Mouse (Mus musculus) stomach, embryonic 15.5 days (tissue): ENCODE measurements around the gene Gxylt2. TPM values are rescaled to one million over a fixed set of nuclear protein-coding genes. Genes with fewer than 3 reads are reported as not detected.

Experiments
- ATAC-seq: fragments of 200-750 bp; cut with Nextera tagmentation; 2 replicates; pipeline ENCODE4 v1.8.0; 2017; ENCODE audit warnings: low read depth, moderate number of reproducible peaks, moderate TSS enrichment; ENCODE audit not compliant: insufficient read depth, low FRiP score
- H3K27ac ChIP-seq: fragments of 300-500 bp; sonication (generic); 2 replicates; pipeline ENCODE4 v1.5.1; 2015; ENCODE audit warnings: mild to moderate bottlenecking, inconsistent platforms
- H3K27me3 ChIP-seq: fragments of 300-500 bp; sonication (generic); replicated peaks from 2 replicates; pipeline ENCODE4 v1.6.1; 2015; ENCODE audit warnings: inconsistent platforms
- H3K36me3 ChIP-seq: fragments of 300-500 bp; sonication (generic); 2 replicates; pipeline ENCODE4 v1.6.1; 2015; ENCODE audit warnings: inconsistent platforms
- H3K4me1 ChIP-seq: fragments of 300-500 bp; sonication (generic); 2 replicates; pipeline ENCODE4 v1.6.1; 2015; ENCODE audit warnings: inconsistent platforms
- H3K4me2 ChIP-seq: fragments of 300-500 bp; sonication (generic); 2 replicates; pipeline ENCODE4 v1.6.1; 2015; ENCODE audit warnings: mild to moderate bottlenecking, inconsistent platforms
- H3K4me3 ChIP-seq: fragments of 300-500 bp; sonication (generic); replicated peaks from 2 replicates; pipeline ENCODE4 v1.5.1; 2015; ENCODE audit warnings: inconsistent platforms
- H3K9ac ChIP-seq: fragments of 300-500 bp; sonication (generic); 2 replicates; pipeline ENCODE4 v1.6.1; 2015; ENCODE audit warnings: inconsistent platforms
- H3K9me3 ChIP-seq: fragments of 300-500 bp; sonication (generic); 2 replicates; pipeline ENCODE4 v1.6.1; 2016; ENCODE audit warnings: inconsistent platforms
- WGBS: fragments of 180-500 bp; shearing (Covaris S2); methylation state at CpG from one replicate; pipeline ENCODE4 v1.1.7; 2015; 5-methylcytosine and 5-hydroxymethylcytosine counted together
- polyA plus RNA-seq: library from polyadenylated mRNA; unstranded; fragments of >200 nt; fragmentation: Nextera tagmentation; extraction: Ambion mirVana; gene quantifications from 2 replicates; pipeline ENCODE4 v1.2.1, GENCODE M21; 2015

The Gxylt2 gene
- polyA plus RNA-seq, 1 experiment from 2014 or later = 1.6 TPM

- no peak overlapping the region for H3K27ac ChIP-seq
- H3K9me3 ChIP-seq = no peaks in the 10 kb centered on the region
- peaks cover 9% of the 10 kb centered on the region for H3K4me1 ChIP-seq
- no peaks in the 10 kb centered on the region for H3K27me3 ChIP-seq
- 85% methylated on average over 6 of the region's 6 CpGs for WGBS
- H3K9ac ChIP-seq = no peak overlapping the region
- H3K4me3 ChIP-seq = no peak overlapping the region
- H3K4me2 ChIP-seq = no peak overlapping the region
- ATAC-seq = no peak
- peaks cover 8% of the 10 kb centered on the region for H3K36me3 ChIP-seq
Observed at GRCm38 (mm10) chr6:100831751-100832150, 127.2 kb downstream of the Gxylt2 start.

DNA sequence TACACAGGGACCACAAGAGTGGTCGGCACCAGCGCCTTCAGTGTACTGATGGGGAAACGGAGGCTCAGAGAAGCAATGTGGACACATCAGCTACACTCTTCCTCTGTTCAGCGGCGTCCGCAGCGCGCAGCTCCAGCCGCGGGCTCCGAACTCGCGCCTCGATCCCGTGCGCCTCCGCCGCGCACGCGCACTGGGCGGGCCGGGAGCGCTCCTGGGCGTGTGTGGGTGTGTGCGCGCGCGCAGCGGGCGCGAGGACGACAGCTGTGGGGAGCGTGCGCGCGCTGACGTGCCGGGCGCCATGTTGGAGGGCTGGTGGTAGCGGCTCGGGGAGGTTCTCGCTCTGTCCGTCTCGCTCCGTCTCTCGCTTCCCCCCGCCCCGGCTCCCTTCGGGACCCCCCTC, 128.8 kb downstream of the Gxylt2 start, which contains the start of gene Ppp4r2:
Ppp4r2 (plus strand) TSS at position 268 of the 400 bp plus-strand sequence.
- Histone ChIP-seq H3K27me3 (no peaks in the 10 kb centered on the region), H3K4me2 (peak within 1 kb of the TSS; percentile 56), H3K27ac (peak within 1 kb of the TSS; percentile 75), H3K9ac (peak within 1 kb of the TSS; percentile 67), H3K4me1 (peaks cover 14% of the 10 kb centered on the region), H3K4me3 (peak within 1 kb of the TSS; percentile 73), H3K36me3 (peaks cover 13% of the 10 kb centered on the region), H3K9me3 (no peaks in the 10 kb centered on the region)
- ATAC-seq = peak; percentile 97
- WGBS = under 1% methylated on average over 43 of the region's 50 CpGs

- H3K4me1 ChIP-seq = peaks cover 15% of the 10 kb centered on the region
- peak overlapping the region; percentile 73 for H3K4me3 ChIP-seq
- under 1% methylated on average over 46 of the region's 72 CpGs for WGBS
- peak; percentile 80 for ATAC-seq
- peak overlapping the region; percentile 56 for H3K4me2 ChIP-seq
- H3K9ac ChIP-seq = peak overlapping the region; percentile 67
- H3K27ac ChIP-seq = peak overlapping the region; percentile 75
- peaks cover 15% of the 10 kb centered on the region for H3K36me3 ChIP-seq
- H3K9me3 ChIP-seq = no peaks in the 10 kb centered on the region
- no peaks in the 10 kb centered on the region for H3K27me3 ChIP-seq
Observed at GRCm38 (mm10) chr6:100833811-100834481, 129.4 kb downstream of the Gxylt2 start.

- Histone ChIP-seq H3K4me1 (peaks cover 15% of the 10 kb centered on the region), H3K27ac (peak overlapping the region; percentile 75; the same call in 1 of the 2 replicates), H3K4me2 (peak overlapping the region; percentile 56), H3K9ac (peak overlapping the region; percentile 67; the same call in 1 of the 2 replicates), H3K36me3 (peaks cover 19% of the 10 kb centered on the region), H3K4me3 (peak overlapping the region; percentile 73), H3K9me3 (no peaks in the 10 kb centered on the region), H3K27me3 (no peaks in the 10 kb centered on the region)
- WGBS = 23% methylated on average over 9 of the region's 9 CpGs
- no peak for ATAC-seq
Observed at GRCm38 (mm10) chr6:100834489-100835160, 130.1 kb downstream of the Gxylt2 start.

GRCm38 (mm10) chr6:100845058-100845457, 140.5 kb downstream of the Gxylt2 start:
- no peak overlapping the region for H3K4me3 ChIP-seq
- peaks cover 12% of the 10 kb centered on the region for H3K36me3 ChIP-seq
- 95% methylated on average over 4 of the region's 4 CpGs for WGBS
- 0 out of 2 replicates have a peak, but pooled peaks cover 2% of the 10 kb centered on the region for H3K4me1 ChIP-seq
- H3K4me2 ChIP-seq = no peak overlapping the region
- no peaks in the 10 kb centered on the region for H3K9me3 ChIP-seq
- no peaks in the 10 kb centered on the region for H3K27me3 ChIP-seq
- H3K9ac ChIP-seq = no peak overlapping the region
- no peak for ATAC-seq
- H3K27ac ChIP-seq = no peak overlapping the region

DNA sequence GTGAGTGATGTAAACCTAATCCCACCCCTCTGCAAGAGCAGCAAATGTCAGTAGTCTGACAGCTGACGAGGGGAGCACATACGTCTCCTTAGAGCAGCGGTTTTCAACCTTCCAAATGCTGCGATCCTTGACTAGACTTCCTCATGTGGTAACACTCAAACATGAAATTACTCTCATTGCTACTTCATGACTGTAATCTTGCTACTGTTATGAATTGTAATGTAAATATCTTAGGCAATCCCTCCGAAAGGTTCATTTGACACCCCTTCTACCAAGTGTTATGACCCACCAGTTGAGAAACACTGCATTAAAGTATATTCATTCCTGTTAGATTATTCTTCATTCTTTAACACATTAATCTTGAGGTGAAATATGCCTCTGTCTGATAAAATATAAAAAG, 142.7 kb downstream of the Gxylt2 start:
- no peaks in the 10 kb centered on the region for H3K36me3 ChIP-seq
- no peaks in the 10 kb centered on the region for H3K9me3 ChIP-seq

GRCm38 (mm10) chr6:100848682-100849375, 144.3 kb downstream of the Gxylt2 start:
- H3K27me3 ChIP-seq = no peaks in the 10 kb centered on the region
- H3K36me3 ChIP-seq = no peaks in the 10 kb centered on the region
- H3K4me2 ChIP-seq = no peak overlapping the region
- H3K9ac ChIP-seq = no peak overlapping the region
- H3K9me3 ChIP-seq = no peaks in the 10 kb centered on the region
- ATAC-seq = no peak
- H3K4me3 ChIP-seq = no peak overlapping the region
- 82% methylated on average over 9 of the region's 9 CpGs for WGBS
- no peak overlapping the region for H3K27ac ChIP-seq
- 0 out of 2 replicates have a peak, but pooled peaks cover 6% of the 10 kb centered on the region for H3K4me1 ChIP-seq

More for the DNA sequence above, 142.7 kb downstream of the Gxylt2 start:
- no peak overlapping the region for H3K9ac ChIP-seq
- 0 out of 2 replicates have a peak, but pooled peaks cover 6% of the 10 kb centered on the region for H3K4me1 ChIP-seq
- H3K4me3 ChIP-seq = no peak overlapping the region
- no peak overlapping the region for H3K4me2 ChIP-seq
- H3K27me3 ChIP-seq = no peaks in the 10 kb centered on the region
- no peak overlapping the region for H3K27ac ChIP-seq
- WGBS = 76% methylated on average over 5 of the region's 5 CpGs
- no peak for ATAC-seq

DNA sequence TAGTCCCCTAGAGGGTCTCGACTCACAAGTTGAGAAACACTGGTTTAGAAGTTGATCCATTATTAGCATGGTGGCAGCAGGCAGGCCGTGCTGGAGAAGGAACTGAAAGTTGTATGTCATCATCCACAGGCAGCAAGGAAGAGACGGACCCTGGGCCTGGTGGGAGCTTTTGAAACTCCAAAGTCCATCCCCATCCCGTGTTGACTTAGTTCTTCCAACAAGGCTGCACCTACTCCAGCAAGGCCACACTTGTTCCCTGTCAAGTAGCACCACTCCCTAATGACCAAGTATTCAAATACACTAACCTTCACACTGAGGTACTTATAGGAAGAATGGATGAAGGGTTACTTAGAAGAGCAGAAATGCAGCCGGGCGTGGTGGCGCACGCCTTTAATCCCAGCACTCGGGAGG, 146.1 kb downstream of the Gxylt2 start:
- no peak overlapping the region for H3K27ac ChIP-seq
- no peak overlapping the region for H3K4me3 ChIP-seq
- H3K27me3 ChIP-seq = no peaks in the 10 kb centered on the region
- H3K4me2 ChIP-seq = no peak overlapping the region
- peak; percentile 76 for ATAC-seq
- H3K36me3 ChIP-seq = peaks cover 6% of the 10 kb centered on the region; the same call in 1 of the 2 replicates
- 0 out of 2 replicates have a peak, but pooled peaks cover 6% of the 10 kb centered on the region for H3K4me1 ChIP-seq
- WGBS = 75% methylated on average over 9 of the region's 9 CpGs
- no peak overlapping the region for H3K9ac ChIP-seq
- no peaks in the 10 kb centered on the region for H3K9me3 ChIP-seq

DNA sequence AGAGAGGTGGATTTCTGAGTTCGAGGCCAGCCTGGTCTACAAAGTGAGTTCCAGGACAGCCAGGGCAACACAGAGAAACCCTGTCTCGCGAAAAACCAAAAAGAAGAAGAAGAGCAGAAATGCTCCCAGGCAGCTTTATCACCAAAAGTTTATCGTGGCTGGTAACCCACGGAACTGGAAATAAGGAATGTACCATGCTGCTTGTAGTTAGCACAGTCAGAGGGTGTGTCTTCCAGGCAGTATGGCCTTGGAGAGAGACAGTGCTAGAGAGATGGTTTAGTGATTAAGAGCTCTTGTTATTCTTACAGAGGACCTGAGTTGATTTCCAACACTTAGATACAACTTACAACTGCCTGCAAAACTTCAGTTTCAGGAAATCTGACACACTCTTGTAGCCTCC, 146.5 kb downstream of the Gxylt2 start:
- WGBS = 78% methylated on average over 5 of the region's 5 CpGs
- H3K9ac ChIP-seq = no peak overlapping the region
- H3K4me3 ChIP-seq = no peak overlapping the region
- H3K9me3 ChIP-seq = no peaks in the 10 kb centered on the region
- peaks cover 6% of the 10 kb centered on the region; the same call in 1 of the 2 replicates for H3K36me3 ChIP-seq
- no peak overlapping the region for H3K27ac ChIP-seq
- no peak for ATAC-seq
- no peaks in the 10 kb centered on the region for H3K27me3 ChIP-seq
- 0 out of 2 replicates have a peak, but pooled peaks cover 6% of the 10 kb centered on the region for H3K4me1 ChIP-seq
- no peak overlapping the region for H3K4me2 ChIP-seq
